Mouse (Mus musculus): ENCODE measurements around the gene Slco4c1. TPM values are rescaled to one million over a fixed set of nuclear protein-coding genes. Genes with fewer than 3 reads are reported as not detected.

Gene Slco4c1
- polyA plus RNA-seq (2012; fragmentation: generic; extraction: Trizol), result not detected
- long read RNA-seq, experiment 1, result 0 reads
- long read RNA-seq, experiment 2, result 0 reads

GRCm38 (mm10) chr1:96871528-96872360 lies at the start of gene Slco4c1:
TSS of gene Slco4c1 (minus strand) at chr1:96872171.
- Histone ChIP-seq H3K79me2 (ENCODE audit: control insufficient read depth, insufficient read depth) (no peaks in the 10 kb centered on the region), H3K4me3 (ENCODE audit: insufficient read depth, poor library complexity, severe bottlenecking) (no peak within 1 kb of the TSS), H3K79me3 (ENCODE audit: low read depth) (no peaks in the 10 kb centered on the region), H3K27me3 (ENCODE audit: control insufficient read depth, insufficient read depth, insufficient read length) (no peaks in the 10 kb centered on the region), H3ac (ENCODE audit: control insufficient read depth, insufficient read length, low read depth) (no peak within 1 kb of the TSS), H3K36me3 (ENCODE audit: control insufficient read depth, insufficient read depth) (no peaks in the 10 kb centered on the region)
- TF ChIP-seq MAX (IDR thresholded peaks at IDR 0.05) (no peak), CTCF (IDR thresholded peaks at IDR 0.05; ENCODE audit: control insufficient read depth, insufficient read depth, insufficient read length) (no peak), USF1 (IDR thresholded peaks at IDR 0.05; ENCODE audit: low read depth) (no peak), CEBPB (IDR thresholded peaks at IDR 0.05; ENCODE audit: low read depth) (no peak), MYOG (IDR thresholded peaks at IDR 0.05; ENCODE audit: control insufficient read depth, extremely low read depth, insufficient read length) (no peak)

- Histone ChIP-seq H3K27me3 (ENCODE audit: control insufficient read depth, insufficient read depth, insufficient read length) (no peaks in the 10 kb centered on the region), H3ac (ENCODE audit: control insufficient read depth, insufficient read length, low read depth) (no peak overlapping the region), H3K79me2 (ENCODE audit: control insufficient read depth, insufficient read depth) (no peaks in the 10 kb centered on the region), H3K79me3 (ENCODE audit: low read depth) (no peaks in the 10 kb centered on the region), H3K36me3 (ENCODE audit: control insufficient read depth, insufficient read depth) (no peaks in the 10 kb centered on the region), H3K4me3 (ENCODE audit: insufficient read depth, poor library complexity, severe bottlenecking) (no peak overlapping the region)
- TF ChIP-seq CEBPB (IDR thresholded peaks at IDR 0.05; ENCODE audit: low read depth) (no peak), USF1 (IDR thresholded peaks at IDR 0.05; ENCODE audit: low read depth) (no peak), MYOG (IDR thresholded peaks at IDR 0.05; ENCODE audit: control insufficient read depth, extremely low read depth, insufficient read length) (no peak), MAX (IDR thresholded peaks at IDR 0.05) (no peak), MYOD1 (IDR thresholded peaks at IDR 0.05; ENCODE audit: control insufficient read depth, insufficient read length, low read depth) (no peak), FOSL1 (IDR thresholded peaks at IDR 0.05; ENCODE audit: insufficient read depth, low read length, poor library complexity, severe bottlenecking) (no peak), CTCF (IDR thresholded peaks at IDR 0.05; ENCODE audit: control insufficient read depth, insufficient read depth, insufficient read length) (no peak)
These were observed 45.4 kb upstream of the Slco4c1 start for GRCm38 (mm10) chr1:96917333-96917732.

GRCm38 (mm10) chr1:96883788-96884187 lies 11.8 kb upstream of the Slco4c1 start:
- Histone ChIP-seq H3K36me3 (ENCODE audit: control insufficient read depth, insufficient read depth) (no peaks in the 10 kb centered on the region), H3K79me2 (ENCODE audit: control insufficient read depth, insufficient read depth) (no peaks in the 10 kb centered on the region), H3K27me3 (ENCODE audit: control insufficient read depth, insufficient read depth, insufficient read length) (no peaks in the 10 kb centered on the region), H3K79me3 (ENCODE audit: low read depth) (no peaks in the 10 kb centered on the region), H3K4me3 (ENCODE audit: insufficient read depth, poor library complexity, severe bottlenecking) (no peak overlapping the region), H3ac (ENCODE audit: control insufficient read depth, insufficient read length, low read depth) (no peak overlapping the region)
- TF ChIP-seq USF1 (IDR thresholded peaks at IDR 0.05; ENCODE audit: low read depth), result no peak
- no peak for TF ChIP-seq MAX (IDR thresholded peaks at IDR 0.05)

- TF ChIP-seq CEBPB (IDR thresholded peaks at IDR 0.05; ENCODE audit: low read depth), result no peak
- TF ChIP-seq USF1 (IDR thresholded peaks at IDR 0.05; ENCODE audit: low read depth), result no peak
- no peak for TF ChIP-seq MYOD1 (IDR thresholded peaks at IDR 0.05; ENCODE audit: control insufficient read depth, insufficient read length, low read depth)
- no peak for TF ChIP-seq MYOG (IDR thresholded peaks at IDR 0.05; ENCODE audit: control insufficient read depth, extremely low read depth, insufficient read length)
- TF ChIP-seq FOSL1 (IDR thresholded peaks at IDR 0.05; ENCODE audit: insufficient read depth, low read length, poor library complexity, severe bottlenecking), result no peak
- TF ChIP-seq CTCF (IDR thresholded peaks at IDR 0.05; ENCODE audit: control insufficient read depth, insufficient read depth, insufficient read length), result no peak
- TF ChIP-seq MAX (IDR thresholded peaks at IDR 0.05), result no peak
- Histone ChIP-seq H3K79me2 (ENCODE audit: control insufficient read depth, insufficient read depth) (no peaks in the 10 kb centered on the region), H3K36me3 (ENCODE audit: control insufficient read depth, insufficient read depth) (no peaks in the 10 kb centered on the region), H3K27me3 (ENCODE audit: control insufficient read depth, insufficient read depth, insufficient read length) (no peaks in the 10 kb centered on the region), H3K4me3 (ENCODE audit: insufficient read depth, poor library complexity, severe bottlenecking) (no peak overlapping the region), H3K79me3 (ENCODE audit: low read depth) (no peaks in the 10 kb centered on the region), H3ac (ENCODE audit: control insufficient read depth, insufficient read length, low read depth) (no peak overlapping the region)
These were observed 6.6 kb upstream of the Slco4c1 start for GRCm38 (mm10) chr1:96878572-96878971.

- Histone ChIP-seq H3K79me2 (ENCODE audit: control insufficient read depth, insufficient read depth) (no peaks in the 10 kb centered on the region), H3ac (ENCODE audit: control insufficient read depth, insufficient read length, low read depth) (no peak overlapping the region), H3K27me3 (ENCODE audit: control insufficient read depth, insufficient read depth, insufficient read length) (no peaks in the 10 kb centered on the region), H3K79me3 (ENCODE audit: low read depth) (no peaks in the 10 kb centered on the region), H3K36me3 (ENCODE audit: control insufficient read depth, insufficient read depth) (no peaks in the 10 kb centered on the region), H3K4me3 (ENCODE audit: insufficient read depth, poor library complexity, severe bottlenecking) (no peak overlapping the region)
- no peak for TF ChIP-seq CTCF (IDR thresholded peaks at IDR 0.05; ENCODE audit: control insufficient read depth, insufficient read depth, insufficient read length)
- TF ChIP-seq MAX (IDR thresholded peaks at IDR 0.05), result no peak
These were observed 4.1 kb upstream of the Slco4c1 start for GRCm38 (mm10) chr1:96876076-96876475.

- no peak overlapping the region for H3ac ChIP-seq (ENCODE audit: control insufficient read depth, insufficient read length, low read depth)
- TF ChIP-seq CTCF (IDR thresholded peaks at IDR 0.05; ENCODE audit: control insufficient read depth, insufficient read depth, insufficient read length) (no peak), MYOD1 (IDR thresholded peaks at IDR 0.05; ENCODE audit: control insufficient read depth, insufficient read length, low read depth) (no peak), MAX (IDR thresholded peaks at IDR 0.05) (no peak), CEBPB (IDR thresholded peaks at IDR 0.05; ENCODE audit: low read depth) (no peak), FOSL1 (IDR thresholded peaks at IDR 0.05; ENCODE audit: insufficient read depth, low read length, poor library complexity, severe bottlenecking) (no peak), USF1 (IDR thresholded peaks at IDR 0.05; ENCODE audit: low read depth) (no peak)
- no peak overlapping the region for H3K4me3 ChIP-seq (ENCODE audit: insufficient read depth, poor library complexity, severe bottlenecking)
- H3K79me3 ChIP-seq (ENCODE audit: low read depth), result no peaks in the 10 kb centered on the region
- H3K36me3 ChIP-seq (ENCODE audit: control insufficient read depth, insufficient read depth), result no peaks in the 10 kb centered on the region
- no peaks in the 10 kb centered on the region for H3K27me3 ChIP-seq (ENCODE audit: control insufficient read depth, insufficient read depth, insufficient read length)
- no peaks in the 10 kb centered on the region for H3K79me2 ChIP-seq (ENCODE audit: control insufficient read depth, insufficient read depth)
These were observed 2.7 kb upstream of the Slco4c1 start for GRCm38 (mm10) chr1:96874636-96875035.
